Mouse (Mus musculus): ENCODE measurements around the gene Pcmtd2. TPM values are rescaled to one million over a fixed set of nuclear protein-coding genes. Genes with fewer than 3 reads are reported as not detected.

The Pcmtd2 gene
- polyA plus RNA-seq (2015; fragmentation: Illumina TruSeq; extraction: RNeasy Lipid Tissue Mini Kit (QIAGEN cat#74804); ENCODE audit: insufficient read depth, low replicate concordance), result 79.8 TPM

DNA sequence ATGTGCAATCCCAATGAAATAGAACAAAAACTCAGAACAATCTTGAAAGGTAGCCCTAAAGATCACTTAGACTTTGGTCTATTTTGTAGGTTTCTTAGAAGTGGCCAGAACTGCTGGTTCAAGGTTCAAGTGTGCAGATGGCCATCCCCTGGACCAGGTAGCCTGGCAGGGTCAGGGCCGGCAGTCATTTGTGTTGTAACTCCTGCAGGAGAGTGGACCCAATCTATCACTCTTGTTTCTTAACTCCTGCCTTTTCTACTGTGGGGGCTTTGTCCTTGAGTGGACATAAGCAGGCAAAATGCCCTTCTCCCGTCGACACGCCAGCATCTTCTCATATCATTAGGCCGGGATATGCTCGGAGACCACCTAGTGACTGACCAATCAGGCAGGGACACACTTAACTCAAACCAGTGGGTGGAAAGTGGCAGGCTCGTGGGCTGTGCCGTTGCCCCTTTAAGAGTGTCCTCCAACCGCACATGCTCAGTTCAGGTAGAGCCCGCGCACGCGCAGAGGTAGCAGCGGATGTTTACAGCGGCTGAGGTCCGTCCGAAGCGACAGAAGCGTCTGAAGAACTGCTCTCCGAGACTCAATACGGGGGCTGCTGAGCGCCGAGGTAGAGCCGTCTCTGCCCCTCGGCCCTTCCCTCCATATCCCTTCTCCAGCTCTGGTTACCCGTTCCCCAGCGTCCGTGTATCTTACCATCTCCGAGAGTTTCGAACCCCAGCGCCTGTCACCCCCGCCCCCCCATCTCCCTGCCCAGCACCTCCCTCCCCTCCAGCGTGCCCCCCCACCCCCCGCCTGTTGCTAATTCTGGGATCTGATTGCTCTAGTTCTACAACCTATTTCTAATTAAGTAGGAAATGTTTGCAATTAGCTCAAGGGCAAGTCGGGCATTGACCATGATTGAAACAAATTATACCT lies at the start of gene Pcmtd2:
Gene Pcmtd2 (plus strand): TSS at position 483 of the 921 bp plus-strand sequence.

DNA sequence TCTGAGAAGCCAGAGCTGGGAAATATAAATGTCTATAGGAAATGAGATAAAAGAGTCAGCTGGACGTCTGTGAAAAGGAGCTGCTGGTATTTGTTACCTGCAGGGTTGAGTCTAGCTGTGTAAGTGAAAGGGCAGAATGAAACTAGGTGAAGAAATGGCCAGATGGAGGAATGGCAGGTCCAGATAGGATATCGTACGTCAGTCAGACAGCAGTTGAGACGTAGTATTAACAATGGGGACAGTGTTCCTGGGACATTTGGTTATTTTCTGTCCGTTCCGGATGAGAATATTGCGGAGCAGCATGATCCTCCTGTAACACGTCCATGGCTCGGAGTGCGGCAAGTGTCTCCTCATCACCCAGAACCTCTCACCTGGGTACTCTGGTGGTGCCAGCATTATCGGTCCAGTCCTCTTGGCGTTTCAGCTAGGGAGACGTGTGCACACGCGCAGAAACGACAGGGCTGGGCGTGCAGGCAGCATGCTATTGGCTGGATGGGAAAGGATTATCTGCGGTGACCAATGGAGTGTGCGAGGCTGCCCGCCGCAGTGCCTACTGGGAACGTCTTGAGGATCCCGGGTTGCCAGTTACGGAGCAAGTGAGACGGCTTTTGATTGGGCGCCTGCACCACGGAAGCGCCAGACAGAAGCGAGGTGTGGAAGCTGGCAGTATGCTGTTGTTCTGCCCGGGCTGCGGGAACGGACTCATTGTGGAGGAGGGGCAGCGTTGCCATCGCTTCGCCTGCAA lies 26.3 kb downstream of the Pcmtd2 start, which contains the start of gene Polr3k:
Gene Polr3k (plus strand): TSS at position 547 of the 745 bp plus-strand sequence.

Other genes with a start within 250 kb of the Pcmtd2 start
- gene Prpf6, start 246.0 kb upstream of the Pcmtd2 start, polyA plus RNA-seq (2015; fragmentation: Illumina TruSeq; extraction: RNeasy Lipid Tissue Mini Kit (QIAGEN cat#74804); ENCODE audit: insufficient read depth, low replicate concordance), result 52.3 TPM
- gene Zfp512b, start 245.1 kb upstream of the Pcmtd2 start, polyA plus RNA-seq (2015; fragmentation: Illumina TruSeq; extraction: RNeasy Lipid Tissue Mini Kit (QIAGEN cat#74804); ENCODE audit: insufficient read depth, low replicate concordance), result 25.9 TPM
- 15.6 TPM for gene Samd10, start 238.6 kb upstream of the Pcmtd2 start, polyA plus RNA-seq (2015; fragmentation: Illumina TruSeq; extraction: RNeasy Lipid Tissue Mini Kit (QIAGEN cat#74804); ENCODE audit: insufficient read depth, low replicate concordance)
- not detected for gene Gm29797, start 180.8 kb upstream of the Pcmtd2 start, polyA plus RNA-seq (2015; fragmentation: Illumina TruSeq; extraction: RNeasy Lipid Tissue Mini Kit (QIAGEN cat#74804); ENCODE audit: insufficient read depth, low replicate concordance)
- 3.5 TPM for gene Sox18, start 166.2 kb upstream of the Pcmtd2 start, polyA plus RNA-seq (2015; fragmentation: Illumina TruSeq; extraction: RNeasy Lipid Tissue Mini Kit (QIAGEN cat#74804); ENCODE audit: insufficient read depth, low replicate concordance)
- gene Tcea2, start 157.5 kb upstream of the Pcmtd2 start, polyA plus RNA-seq (2015; fragmentation: Illumina TruSeq; extraction: RNeasy Lipid Tissue Mini Kit (QIAGEN cat#74804); ENCODE audit: insufficient read depth, low replicate concordance), result 21.4 TPM
- gene Rgs19, start 143.9 kb upstream of the Pcmtd2 start, polyA plus RNA-seq (2015; fragmentation: Illumina TruSeq; extraction: RNeasy Lipid Tissue Mini Kit (QIAGEN cat#74804); ENCODE audit: insufficient read depth, low replicate concordance), result 175 TPM
- gene Lkaaear1, start 139.4 kb upstream of the Pcmtd2 start, polyA plus RNA-seq (2015; fragmentation: Illumina TruSeq; extraction: RNeasy Lipid Tissue Mini Kit (QIAGEN cat#74804); ENCODE audit: insufficient read depth, low replicate concordance), result not detected
- gene Oprl1, start 122.8 kb upstream of the Pcmtd2 start, polyA plus RNA-seq (2015; fragmentation: Illumina TruSeq; extraction: RNeasy Lipid Tissue Mini Kit (QIAGEN cat#74804); ENCODE audit: insufficient read depth, low replicate concordance), result 0.14 TPM
- not detected for gene Myt1, start 74.5 kb upstream of the Pcmtd2 start, polyA plus RNA-seq (2015; fragmentation: Illumina TruSeq; extraction: RNeasy Lipid Tissue Mini Kit (QIAGEN cat#74804); ENCODE audit: insufficient read depth, low replicate concordance)
- gene Polr3k, start 26.5 kb downstream of the Pcmtd2 start, polyA plus RNA-seq (2015; fragmentation: Illumina TruSeq; extraction: RNeasy Lipid Tissue Mini Kit (QIAGEN cat#74804); ENCODE audit: insufficient read depth, low replicate concordance), result 25.1 TPM
- not detected for gene Gm14496, start 153.3 kb downstream of the Pcmtd2 start, polyA plus RNA-seq (2015; fragmentation: Illumina TruSeq; extraction: RNeasy Lipid Tissue Mini Kit (QIAGEN cat#74804); ENCODE audit: insufficient read depth, low replicate concordance)